Mouse (Mus musculus) C2C12 (cell line): Measurements from ENCODE around the gene Arhgap8. TPM values are rescaled to one million over a fixed set of nuclear protein-coding genes. Genes with fewer than 3 reads are reported as not detected.

Experiments
- H3K27me3 ChIP-seq: one replicate; pipeline ENCODE4 v1.6.1; 2011; ENCODE audit not compliant: control insufficient read depth, insufficient read depth, insufficient read length
- H3K36me3 ChIP-seq: one replicate; pipeline ENCODE4 v1.6.1; 2011; ENCODE audit not compliant: control insufficient read depth, insufficient read depth
- H3K4me3 ChIP-seq: one replicate; pipeline ENCODE4 v1.5.1; 2011; ENCODE audit warnings: mild to moderate bottlenecking, control low read depth; ENCODE audit not compliant: poor library complexity, insufficient read depth, severe bottlenecking
- H3K79me2 ChIP-seq: one replicate; pipeline ENCODE4 v1.6.1; 2011; ENCODE audit not compliant: control insufficient read depth, insufficient read depth
- H3K79me3 ChIP-seq: one replicate; pipeline ENCODE4 v1.6.1; 2011; ENCODE audit warnings: low read depth, control low read depth
- H3ac ChIP-seq: one replicate; pipeline ENCODE3; 2011; ENCODE audit warnings: low read depth; ENCODE audit not compliant: control insufficient read depth, insufficient read length
- CEBPB ChIP-seq: IDR thresholded peaks from one replicate; pipeline ENCODE4 v1.6.1; 2011; ENCODE audit warnings: low read depth, mild to moderate bottlenecking, control low read depth, moderate library complexity
- CTCF ChIP-seq: IDR thresholded peaks from one replicate; pipeline ENCODE4 v1.5.1; 2011; ENCODE audit not compliant: control insufficient read depth, insufficient read depth, insufficient read length
- FOSL1 ChIP-seq: IDR thresholded peaks from one replicate; pipeline ENCODE4 v1.8.0; 2011; ENCODE audit warnings: mild to moderate bottlenecking, low read length; ENCODE audit not compliant: poor library complexity, insufficient read depth, severe bottlenecking
- MAX ChIP-seq: IDR thresholded peaks from one replicate; pipeline ENCODE4 v1.6.1; 2011; ENCODE audit warnings: mild to moderate bottlenecking, control low read depth
- MYOD1 ChIP-seq: IDR thresholded peaks from one replicate; pipeline ENCODE4 v1.6.1; 2011; ENCODE audit warnings: low read depth; ENCODE audit not compliant: control insufficient read depth, insufficient read length
- MYOG ChIP-seq: IDR thresholded peaks from one replicate; pipeline ENCODE4 v1.6.1; 2011; ENCODE audit not compliant: control insufficient read depth, insufficient read length; ENCODE audit errors: extremely low read depth
- USF1 ChIP-seq: IDR thresholded peaks from one replicate; pipeline ENCODE4 v1.6.1; 2011; ENCODE audit warnings: low read depth, mild to moderate bottlenecking, control low read depth, moderate library complexity
- long read RNA-seq, 2 experiments: library from polyadenylated mRNA; unstranded; transcript quantifications; one replicate each; pipeline ENCODE4 v2.0.0; 2019 to 2020
- polyA plus RNA-seq: library from polyadenylated mRNA; unstranded; fragments of >200 nt; fragmentation: generic; extraction: Trizol; gene quantifications from one replicate; pipeline ENCODE4 v1.2.1, GENCODE M21; 2012; ENCODE audit warnings: missing spikeins

Gene Arhgap8
- polyA plus RNA-seq: not detected
- long read RNA-seq, experiment 1: 0 reads
- long read RNA-seq, experiment 2: 0 reads

GRCm38 (mm10) chr15:84719791-84720190 is at the start of gene Arhgap8:
Gene Arhgap8 (plus strand): TSS chr15:84720052.
- no peaks in the 10 kb centered on the region for H3K79me2 ChIP-seq
- H3ac ChIP-seq: no peak within 1 kb of the TSS
- no peaks in the 10 kb centered on the region for H3K79me3 ChIP-seq
- H3K36me3 ChIP-seq: no peaks in the 10 kb centered on the region
- H3K27me3 ChIP-seq: no peaks in the 10 kb centered on the region
- TF ChIP-seq FOSL1 (no peak), MYOG (no peak), CEBPB (no peak), USF1 (no peak), MYOD1 (no peak), MAX (no peak), CTCF (no peak)
- no peak within 1 kb of the TSS for H3K4me3 ChIP-seq

DNA sequence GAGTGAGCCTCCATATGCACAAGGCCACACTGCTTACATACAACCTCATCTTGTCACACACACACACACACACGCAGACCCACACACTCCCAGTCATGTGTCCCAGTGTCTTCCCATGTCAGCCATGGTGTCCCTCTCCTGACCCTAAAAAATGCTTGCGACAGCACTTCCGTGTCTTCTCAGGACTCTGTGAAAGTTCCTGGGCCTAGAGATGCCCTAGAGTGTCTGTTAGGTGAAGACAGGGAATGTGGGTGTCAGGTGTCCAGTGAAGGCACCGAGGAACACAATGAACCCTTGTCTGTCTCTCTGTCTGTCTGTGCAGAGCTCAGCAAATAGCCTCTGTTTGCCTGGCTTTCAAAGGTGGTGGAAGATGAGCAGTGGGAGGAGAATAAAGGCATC is 49.2 kb upstream of the Arhgap8 start:
- H3K36me3 ChIP-seq: no peaks in the 10 kb centered on the region
- H3ac ChIP-seq: no peak overlapping the region
- no peak overlapping the region for H3K4me3 ChIP-seq
- H3K79me3 ChIP-seq: no peaks in the 10 kb centered on the region
- H3K79me2 ChIP-seq: no peaks in the 10 kb centered on the region
- H3K27me3 ChIP-seq: no peaks in the 10 kb centered on the region
- TF ChIP-seq CEBPB (no peak), FOSL1 (no peak), MYOG (no peak), MYOD1 (no peak), MAX (no peak), USF1 (no peak)

- H3K4me3 ChIP-seq: no peak overlapping the region
- no peaks in the 10 kb centered on the region for H3K79me3 ChIP-seq
- H3ac ChIP-seq: no peak overlapping the region
- no peaks in the 10 kb centered on the region for H3K27me3 ChIP-seq
- H3K36me3 ChIP-seq: no peaks in the 10 kb centered on the region
- no peak for TF ChIP-seq USF1
- TF ChIP-seq CTCF: peak; percentile 55
- no peak for TF ChIP-seq FOSL1
- H3K79me2 ChIP-seq: no peaks in the 10 kb centered on the region
Measured at GRCm38 (mm10) chr15:84671401-84672307, 48.2 kb upstream of the Arhgap8 start.

DNA sequence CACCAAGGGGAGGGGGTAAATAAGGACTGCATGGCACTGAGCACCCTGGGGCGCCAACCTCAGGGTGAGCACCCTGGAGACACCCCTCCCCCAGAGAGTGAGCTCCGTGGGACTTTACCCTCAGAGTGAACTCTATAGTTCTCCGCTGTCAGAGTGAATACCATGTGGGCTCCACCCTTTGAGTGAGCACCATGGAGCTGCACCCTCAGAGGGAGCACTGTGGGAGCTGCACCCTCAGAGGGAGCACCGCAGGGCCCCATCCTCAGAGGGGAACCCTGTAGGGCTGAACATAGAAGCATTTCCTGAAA is 47.6 kb upstream of the Arhgap8 start:
- Histone ChIP-seq H3ac (no peak overlapping the region), H3K79me3 (no peaks in the 10 kb centered on the region), H3K27me3 (no peaks in the 10 kb centered on the region), H3K79me2 (no peaks in the 10 kb centered on the region), H3K36me3 (no peaks in the 10 kb centered on the region), H3K4me3 (no peak overlapping the region)
- no peak for TF ChIP-seq MYOD1
- no peak for TF ChIP-seq FOSL1
- no peak for TF ChIP-seq MAX

DNA sequence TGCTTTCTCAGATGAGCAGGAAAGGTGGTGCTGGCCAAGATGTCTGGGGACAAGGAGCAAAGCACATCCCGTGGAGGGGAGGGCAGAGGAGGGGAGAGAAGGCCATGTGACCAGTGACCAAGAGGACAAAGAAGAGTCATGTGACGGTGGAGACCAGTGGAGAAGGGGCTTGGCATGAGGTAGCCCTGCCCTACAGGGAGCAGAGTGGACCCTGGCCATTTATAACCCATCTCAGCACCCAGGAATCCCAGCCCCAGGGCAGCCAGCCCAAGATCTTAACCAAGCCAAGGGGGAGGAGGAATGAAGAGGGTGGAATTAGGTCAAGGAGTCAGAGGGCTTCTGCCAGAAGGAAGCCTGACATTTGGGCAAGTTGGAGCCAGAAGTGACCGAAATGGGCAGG is 47.2 kb upstream of the Arhgap8 start:
- H3K27me3 ChIP-seq: no peaks in the 10 kb centered on the region
- peak; percentile 36 for TF ChIP-seq USF1
- TF ChIP-seq CTCF: no peak
- H3K36me3 ChIP-seq: no peaks in the 10 kb centered on the region
- H3ac ChIP-seq: no peak overlapping the region
- H3K79me3 ChIP-seq: no peaks in the 10 kb centered on the region
- H3K4me3 ChIP-seq: no peak overlapping the region
- no peaks in the 10 kb centered on the region for H3K79me2 ChIP-seq

DNA sequence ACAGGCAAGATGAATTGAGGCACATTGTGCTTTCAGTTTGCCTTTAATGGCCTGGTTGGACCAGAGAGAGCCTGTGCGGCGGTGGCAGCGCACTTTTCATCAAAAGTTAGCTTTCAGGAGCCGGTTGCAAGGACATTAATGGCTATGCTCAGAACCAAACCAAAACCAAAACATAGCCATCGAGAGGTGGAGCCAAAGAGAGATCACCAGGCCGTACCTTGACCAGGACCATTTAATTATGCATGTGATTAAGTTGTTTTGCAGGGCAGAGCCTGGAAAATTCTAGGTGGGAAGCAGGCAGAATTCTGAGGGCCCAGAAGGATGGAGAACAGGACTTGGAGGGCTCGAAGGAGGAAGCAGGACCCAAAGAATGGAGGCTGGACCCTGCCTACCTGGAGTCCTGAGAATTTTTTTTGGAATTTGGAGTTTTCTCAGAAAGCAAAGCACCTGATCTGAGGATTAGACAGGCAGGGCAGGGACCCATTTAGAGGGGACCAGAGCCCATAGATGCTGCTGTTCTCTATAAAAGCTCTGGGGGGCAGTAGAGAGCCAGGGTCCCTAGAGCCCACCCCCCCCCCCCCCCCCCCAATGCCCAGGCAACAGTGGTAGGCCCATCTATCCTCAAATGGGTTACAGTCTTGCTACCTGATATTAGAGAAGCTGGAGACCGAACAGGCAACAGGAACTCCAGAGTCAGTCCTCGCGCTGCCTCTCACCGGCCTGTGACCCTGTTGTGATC is 45.4 kb upstream of the Arhgap8 start:
- Histone ChIP-seq H3ac (no peak overlapping the region), H3K36me3 (no peaks in the 10 kb centered on the region), H3K27me3 (no peaks in the 10 kb centered on the region), H3K79me3 (no peaks in the 10 kb centered on the region), H3K79me2 (no peaks in the 10 kb centered on the region), H3K4me3 (no peak overlapping the region)
- TF ChIP-seq CEBPB (no peak), CTCF (no peak), USF1 (no peak), FOSL1 (no peak), MYOD1 (no peak), MAX (no peak), MYOG (no peak)
